Mouse (Mus musculus) neural tube, embryonic 14.5 days (tissue): ENCODE data around the gene Dclk1. TPM values are rescaled to one million over a fixed set of nuclear protein-coding genes. Genes with fewer than 3 reads are reported as not detected.

Source experiments
- ATAC-seq: fragments of 200-750 bp; cut with Nextera tagmentation; 2 replicates; pipeline ENCODE4 v1.8.0; 2017; ENCODE audit warnings: low read depth, mild to moderate bottlenecking, moderate TSS enrichment, moderate library complexity
- H3K27ac ChIP-seq: fragments of 300-500 bp; sonication (generic); 2 replicates; pipeline ENCODE4 v1.5.1; 2014; ENCODE audit warnings: low read depth, mild to moderate bottlenecking, control low read depth, low read length, moderate library complexity, mixed read lengths
- H3K27me3 ChIP-seq: fragments of 300-500 bp; sonication (generic); 2 replicates; pipeline ENCODE4 v1.6.1; 2014; ENCODE audit warnings: low read length; ENCODE audit not compliant: control insufficient read depth, insufficient read depth
- H3K36me3 ChIP-seq: fragments of 300-500 bp; sonication (generic); 2 replicates; pipeline ENCODE4 v1.6.1; 2014; ENCODE audit warnings: low read length, mixed read lengths; ENCODE audit not compliant: control insufficient read depth, insufficient read depth
- H3K4me1 ChIP-seq: fragments of 300-500 bp; sonication (generic); 2 replicates; pipeline ENCODE4 v1.6.1; 2014; ENCODE audit warnings: low read length; ENCODE audit not compliant: control insufficient read depth, insufficient read depth
- H3K4me2 ChIP-seq: fragments of 300-500 bp; sonication (generic); 2 replicates; pipeline ENCODE4 v1.6.1; 2014; ENCODE audit warnings: mild to moderate bottlenecking, low read depth, low read length, control low read depth
- H3K4me3 ChIP-seq: fragments of 300-500 bp; sonication (generic); 2 replicates; pipeline ENCODE4 v1.5.1; 2014; ENCODE audit warnings: low read depth, low read length, control low read depth, mixed read lengths
- H3K9ac ChIP-seq: fragments of 300-500 bp; sonication (generic); replicated peaks from 2 replicates; pipeline ENCODE4 v1.6.1; 2014; ENCODE audit warnings: low read depth, mild to moderate bottlenecking, control low read depth, low read length, mixed read lengths
- H3K9me3 ChIP-seq: fragments of 300-500 bp; sonication (generic); 2 replicates; pipeline ENCODE4 v1.6.1; 2016; ENCODE audit warnings: low read length; ENCODE audit not compliant: control insufficient read depth
- WGBS: fragments of 180-500 bp; shearing (Covaris S2); extraction: QIAGEN DNeasy Blood & Tissue Kit; methylation state at CpG from one replicate; pipeline ENCODE4 v1.1.7; 2014; 5-methylcytosine and 5-hydroxymethylcytosine counted together
- polyA plus RNA-seq: library from polyadenylated mRNA; unstranded; fragments of >200 nt; fragmentation: Nextera tagmentation; extraction: Ambion mirVana; gene quantifications from 2 replicates; pipeline ENCODE4 v1.2.1, GENCODE M21; 2014

Gene Dclk1
- polyA plus RNA-seq, 1 experiment from 2014 or later = 297 TPM

DNA sequence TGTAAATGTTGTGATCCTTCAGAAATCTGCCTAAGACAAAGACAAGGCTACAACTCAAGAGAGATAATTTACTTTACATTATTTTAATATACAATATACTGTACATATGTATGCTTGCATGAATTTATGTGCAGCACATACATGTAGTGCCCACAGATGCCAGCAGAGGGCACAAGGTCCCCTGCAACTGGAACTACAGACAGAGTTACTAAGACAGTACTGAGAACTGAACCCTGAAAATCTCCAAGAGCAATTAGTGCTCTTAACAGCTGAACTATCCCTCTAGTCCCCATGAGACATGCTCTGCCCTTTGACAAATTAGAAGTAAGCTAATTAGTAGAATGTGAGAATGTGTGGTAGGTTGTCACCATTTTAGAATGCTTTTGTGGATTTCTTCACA is 169.4 kb downstream of the Dclk1 start:
- Histone ChIP-seq H3K4me3 (no peak overlapping the region), H3K27ac (no peak overlapping the region), H3K9me3 (no peaks in the 10 kb centered on the region), H3K36me3 (no peaks in the 10 kb centered on the region), H3K4me2 (no peak overlapping the region), H3K9ac (no peak overlapping the region), H3K4me1 (peaks cover 9% of the 10 kb centered on the region), H3K27me3 (no peaks in the 10 kb centered on the region)
- ATAC-seq = no peak

- peak; percentile 75 for ATAC-seq
- H3K4me3 ChIP-seq = no peak overlapping the region
These were observed 173.4 kb downstream of the Dclk1 start for GRCm38 (mm10) chr3:55415527-55415950.

GRCm38 (mm10) chr3:55418845-55419244 is 176.7 kb downstream of the Dclk1 start:
- ATAC-seq = no peak
- peaks cover 24% of the 10 kb centered on the region for H3K4me1 ChIP-seq

More at GRCm38 (mm10) chr3:55415527-55415950, 173.4 kb downstream of the Dclk1 start:
- Histone ChIP-seq H3K27ac (peak overlapping the region; percentile 95), H3K4me2 (peak overlapping the region; percentile 43), H3K27me3 (no peaks in the 10 kb centered on the region), H3K9ac (peak overlapping the region; percentile 59), H3K9me3 (no peaks in the 10 kb centered on the region), H3K4me1 (peaks cover 17% of the 10 kb centered on the region), H3K36me3 (no peaks in the 10 kb centered on the region)
- WGBS = 2% methylated on average over 14 of the region's 14 CpGs

DNA sequence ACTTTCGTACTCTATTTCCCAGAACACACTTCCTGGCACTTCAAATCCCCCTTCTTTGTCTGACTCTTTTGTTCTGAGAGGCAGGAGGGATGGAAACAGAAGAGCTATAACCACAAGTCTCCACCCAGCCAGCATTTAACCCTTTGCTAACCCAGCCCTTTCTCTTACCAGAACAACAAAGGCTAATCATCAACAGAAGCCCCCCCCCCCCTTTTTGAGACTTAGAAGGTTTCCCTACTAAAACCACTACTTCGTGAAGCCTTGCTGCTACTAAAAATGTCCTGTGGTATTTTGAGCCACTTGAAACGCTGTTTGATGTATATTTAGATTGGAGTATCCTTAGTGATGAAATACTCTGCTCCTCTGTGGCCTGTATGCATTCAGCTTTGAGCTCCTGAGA is 177.2 kb downstream of the Dclk1 start:
- WGBS = 12% methylated on average over 3 of the region's 3 CpGs
- H3K36me3 ChIP-seq = no peaks in the 10 kb centered on the region
- peaks cover 27% of the 10 kb centered on the region for H3K4me1 ChIP-seq
- H3K27me3 ChIP-seq = no peaks in the 10 kb centered on the region
- H3K9me3 ChIP-seq = no peaks in the 10 kb centered on the region
- H3K4me3 ChIP-seq = no peak overlapping the region
- no peak overlapping the region for H3K9ac ChIP-seq
- ATAC-seq = no peak
- peak overlapping the region; percentile 13; the same call in 1 of the 2 replicates for H3K27ac ChIP-seq
- no peak overlapping the region for H3K4me2 ChIP-seq

More at GRCm38 (mm10) chr3:55418845-55419244, 176.7 kb downstream of the Dclk1 start:
- Histone ChIP-seq H3K36me3 (no peaks in the 10 kb centered on the region), H3K27me3 (no peaks in the 10 kb centered on the region), H3K4me2 (no peak overlapping the region), H3K4me3 (no peak overlapping the region), H3K27ac (peak overlapping the region; percentile 13; the same call in 1 of the 2 replicates), H3K9ac (no peak overlapping the region), H3K9me3 (no peaks in the 10 kb centered on the region)
- WGBS = 49% methylated on average over 6 of the region's 6 CpGs

GRCm38 (mm10) chr3:55420436-55421083 is 178.4 kb downstream of the Dclk1 start:
- H3K4me1 ChIP-seq = peaks cover 26% of the 10 kb centered on the region
- no peak overlapping the region for H3K27ac ChIP-seq
- H3K4me2 ChIP-seq = no peak overlapping the region
- H3K4me3 ChIP-seq = no peak overlapping the region
- 48% methylated on average over 8 of the region's 8 CpGs for WGBS
- no peak for ATAC-seq
- no peaks in the 10 kb centered on the region for H3K36me3 ChIP-seq
- no peaks in the 10 kb centered on the region for H3K27me3 ChIP-seq
- H3K9me3 ChIP-seq = no peaks in the 10 kb centered on the region
- no peak overlapping the region for H3K9ac ChIP-seq

GRCm38 (mm10) chr3:55423640-55424397 is 181.7 kb downstream of the Dclk1 start:
- H3K4me3 ChIP-seq = no peak overlapping the region
- H3K27ac ChIP-seq = peak overlapping the region; percentile 71
- peaks cover 17% of the 10 kb centered on the region; the same call in 1 of the 2 replicates for H3K4me1 ChIP-seq
- H3K36me3 ChIP-seq = no peaks in the 10 kb centered on the region
- WGBS = 14% methylated on average over 11 of the region's 11 CpGs
- H3K27me3 ChIP-seq = no peaks in the 10 kb centered on the region
- 0 out of 2 replicates have a peak overlapping the region, but pooled peaks have one; percentile 25 for H3K9ac ChIP-seq
- H3K4me2 ChIP-seq = peak overlapping the region; percentile 15; the same call in 1 of the 2 replicates
- H3K9me3 ChIP-seq = no peaks in the 10 kb centered on the region
- peak; percentile 91 for ATAC-seq

DNA sequence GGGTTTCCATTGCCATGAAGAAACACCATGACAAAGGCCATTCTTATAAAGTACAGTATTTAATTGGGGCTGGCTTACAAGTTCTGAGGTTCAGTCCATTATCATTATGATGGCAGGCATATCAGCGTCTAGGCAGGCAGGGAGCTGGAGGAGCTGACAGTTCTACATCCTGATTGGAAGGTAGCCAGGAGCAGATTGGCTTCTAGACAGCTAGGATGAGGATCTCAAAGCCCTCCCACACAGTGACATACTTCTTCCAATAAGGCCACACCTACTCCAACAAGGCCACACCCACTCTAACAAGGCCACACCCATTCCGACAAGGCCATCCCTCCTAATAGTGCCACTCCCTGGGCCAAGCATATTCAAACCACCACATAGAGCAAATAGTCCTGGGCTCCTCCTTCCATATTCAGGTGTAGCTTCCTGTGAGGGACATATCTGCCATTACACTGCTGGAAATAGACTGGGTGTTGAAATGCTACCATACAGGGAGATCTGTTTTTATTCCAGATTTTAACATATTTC is 187.9 kb downstream of the Dclk1 start:
- H3K9ac ChIP-seq = no peak overlapping the region
- H3K27me3 ChIP-seq = no peaks in the 10 kb centered on the region
- H3K4me1 ChIP-seq = no peaks in the 10 kb centered on the region
- WGBS = 90% methylated on average over 2 of the region's 2 CpGs
- no peak for ATAC-seq
- H3K27ac ChIP-seq = no peak overlapping the region
- no peak overlapping the region for H3K4me2 ChIP-seq
- no peak overlapping the region for H3K4me3 ChIP-seq
- no peaks in the 10 kb centered on the region for H3K36me3 ChIP-seq
- H3K9me3 ChIP-seq = no peaks in the 10 kb centered on the region

- H3K9ac ChIP-seq = no peak overlapping the region
- ATAC-seq = no peak
- H3K9me3 ChIP-seq = no peaks in the 10 kb centered on the region
- H3K36me3 ChIP-seq = no peaks in the 10 kb centered on the region
- H3K27ac ChIP-seq = no peak overlapping the region
- no peak overlapping the region for H3K4me3 ChIP-seq
- no peak overlapping the region for H3K4me2 ChIP-seq
- H3K27me3 ChIP-seq = no peaks in the 10 kb centered on the region
- 92% methylated on average over 3 of the region's 3 CpGs for WGBS
- H3K4me1 ChIP-seq = no peaks in the 10 kb centered on the region
These were observed 189.1 kb downstream of the Dclk1 start for GRCm38 (mm10) chr3:55431223-55431622.

DNA sequence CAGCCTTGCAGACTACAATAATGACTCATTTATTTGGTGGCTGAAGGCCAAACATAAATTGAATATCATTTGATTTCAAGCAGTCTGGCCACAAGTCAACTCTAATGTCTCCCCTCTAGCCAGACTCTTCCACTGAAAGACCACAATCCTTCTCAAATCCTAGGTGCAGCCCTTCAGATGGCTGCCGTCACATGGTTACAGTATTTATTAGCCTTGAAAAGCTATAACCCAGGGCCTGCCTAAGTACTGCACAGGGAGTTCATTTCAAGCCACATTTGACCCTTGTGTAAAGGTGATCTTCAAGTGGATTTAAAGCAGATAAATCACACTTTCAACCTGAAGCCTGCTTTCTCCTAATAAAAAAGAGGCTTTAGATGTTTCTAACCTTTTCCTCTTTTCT is 192.1 kb downstream of the Dclk1 start:
- Histone ChIP-seq H3K4me1 (no peaks in the 10 kb centered on the region), H3K4me3 (no peak overlapping the region), H3K4me2 (no peak overlapping the region), H3K36me3 (no peaks in the 10 kb centered on the region), H3K9ac (no peak overlapping the region), H3K27ac (no peak overlapping the region), H3K9me3 (no peaks in the 10 kb centered on the region), H3K27me3 (no peaks in the 10 kb centered on the region)
- 34% methylated on average over 1 of the region's 1 CpGs for whole genome bisulfite sequencing
- ATAC-seq = peak; percentile 50; the same call in 1 of the 2 replicates
